Mouse (Mus musculus) frontal cortex, postnatal 25 days (tissue): ENCODE data around the gene Syne3.

Experiments used
- DNase-seq, 2 experiments: peaks; one replicate each; pipeline ENCODE4 v3.0.0; 2022; ENCODE audit warnings: low spot score in 2 of 2

The Syne3 gene

DNA sequence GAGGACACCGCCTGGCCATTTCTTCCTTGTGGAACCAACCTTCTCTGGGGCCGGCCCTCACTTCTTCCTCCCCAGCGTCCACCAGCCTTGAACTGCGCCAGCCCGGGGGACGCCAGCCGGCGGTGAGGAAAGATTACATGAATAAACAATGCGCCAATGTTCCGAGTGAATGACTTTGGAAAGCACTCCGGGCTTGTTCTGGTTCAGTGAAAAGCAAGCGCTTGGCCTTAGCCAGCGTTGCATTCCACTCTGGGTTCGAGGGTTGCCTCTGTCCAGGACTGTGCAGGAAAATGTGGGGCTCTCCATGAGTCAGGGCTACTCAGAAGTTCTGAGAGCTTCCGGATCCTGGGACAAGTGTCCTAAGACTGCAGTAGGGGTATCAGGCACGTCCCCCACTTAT, 113.0 kb downstream of the Syne3 start:
- no peak for DNase-seq

DNA sequence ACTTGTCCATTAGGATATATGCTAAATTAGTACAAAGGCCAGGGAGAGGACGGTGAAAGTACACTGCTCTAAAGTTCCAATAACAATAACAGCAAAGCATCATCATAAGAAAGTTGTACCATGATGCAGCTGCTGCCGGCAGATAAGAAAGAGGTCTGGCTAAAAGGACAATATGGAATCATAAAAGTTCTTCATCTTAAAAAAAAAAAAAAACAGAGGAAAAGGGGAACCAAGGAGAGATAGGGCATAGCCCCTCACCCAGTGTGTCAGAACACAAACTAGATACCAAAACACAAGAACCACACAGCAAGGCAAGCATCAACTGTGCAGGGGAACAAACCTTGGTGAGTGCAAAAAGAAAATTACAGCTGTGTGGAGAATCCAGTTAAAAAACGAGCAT, 117.4 kb downstream of the Syne3 start:
- no peak for DNase-seq

DNA sequence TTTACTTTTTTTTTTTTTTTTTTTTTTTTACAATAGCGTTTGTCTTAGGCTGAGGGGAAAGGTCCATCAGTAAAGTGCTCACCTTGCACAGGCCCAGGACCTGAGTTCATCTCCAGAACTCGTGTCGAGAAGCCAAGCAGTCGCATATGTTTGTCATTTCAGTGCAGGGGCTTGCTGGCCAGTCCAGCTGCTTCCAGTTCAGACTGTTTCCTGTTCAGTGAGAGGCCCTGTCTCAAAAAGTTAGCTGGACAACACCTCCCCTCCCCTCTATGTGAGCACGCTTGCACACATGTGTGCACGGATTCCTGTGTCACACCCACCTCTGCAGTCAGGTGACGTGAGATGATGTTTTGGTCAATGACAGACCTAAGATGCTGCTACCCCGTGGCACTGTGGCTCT, 119.5 kb downstream of the Syne3 start:
- no peak for DNase-seq

DNA sequence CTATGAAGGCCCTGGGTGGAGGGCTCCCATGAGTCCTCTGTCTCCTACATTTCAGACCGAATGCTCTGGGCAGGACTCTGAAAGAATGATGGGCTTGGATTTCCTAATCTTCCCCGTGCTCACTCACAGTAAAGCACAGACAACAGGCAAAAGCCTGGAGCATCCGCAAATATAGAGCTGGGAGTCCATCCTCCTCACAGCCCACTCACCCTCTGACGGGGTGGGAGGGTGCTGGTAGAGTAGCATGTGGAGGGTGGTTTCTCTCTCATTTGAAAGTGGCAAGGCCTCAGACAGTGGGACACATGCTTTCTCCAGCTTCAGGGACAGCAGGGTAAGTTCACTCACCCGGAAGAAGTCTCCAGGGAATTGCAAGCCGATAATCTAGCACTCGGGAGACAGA, 123.5 kb downstream of the Syne3 start:
- DNase-seq: no peak

DNA sequence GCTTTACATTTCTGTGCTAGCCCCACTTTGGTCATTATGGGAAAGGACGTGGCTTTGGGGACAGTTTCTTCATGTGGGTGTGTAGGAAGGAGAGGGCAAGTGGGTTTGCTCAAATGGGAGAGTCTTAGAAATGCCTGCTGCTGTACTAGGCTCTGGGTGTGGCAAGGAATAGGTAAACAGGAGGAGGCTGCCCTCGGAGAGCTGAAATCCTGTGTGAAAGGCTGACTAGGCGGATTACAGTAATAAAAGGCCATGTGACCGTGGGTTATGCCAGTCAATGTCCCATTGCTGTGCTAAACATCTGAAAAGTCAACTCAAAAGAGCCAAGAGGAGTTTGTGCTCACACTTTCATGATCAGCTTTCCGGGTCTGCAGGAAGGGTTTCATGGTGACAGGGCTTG, 127.1 kb downstream of the Syne3 start:
- no peak for DNase-seq

DNA sequence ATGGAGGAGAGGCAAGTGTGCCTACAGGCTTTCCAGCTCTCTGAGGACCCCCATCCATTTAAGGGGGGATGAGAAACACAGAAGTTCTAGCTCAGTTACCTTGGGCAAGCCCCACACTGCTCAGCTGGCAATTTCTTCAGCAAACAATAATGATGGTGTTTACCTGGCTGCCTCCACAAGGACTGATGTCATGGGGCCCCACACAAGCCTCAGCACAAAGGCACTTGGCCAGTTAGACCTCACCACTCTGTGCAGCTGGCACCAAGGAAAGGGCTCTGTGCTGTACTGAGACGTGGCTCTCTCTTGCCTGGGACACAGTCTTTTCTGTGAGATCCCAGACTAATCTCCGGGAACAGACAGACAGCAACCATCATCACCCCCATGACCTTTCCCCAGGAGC, 127.5 kb downstream of the Syne3 start:
- no peak for DNase-seq

DNA sequence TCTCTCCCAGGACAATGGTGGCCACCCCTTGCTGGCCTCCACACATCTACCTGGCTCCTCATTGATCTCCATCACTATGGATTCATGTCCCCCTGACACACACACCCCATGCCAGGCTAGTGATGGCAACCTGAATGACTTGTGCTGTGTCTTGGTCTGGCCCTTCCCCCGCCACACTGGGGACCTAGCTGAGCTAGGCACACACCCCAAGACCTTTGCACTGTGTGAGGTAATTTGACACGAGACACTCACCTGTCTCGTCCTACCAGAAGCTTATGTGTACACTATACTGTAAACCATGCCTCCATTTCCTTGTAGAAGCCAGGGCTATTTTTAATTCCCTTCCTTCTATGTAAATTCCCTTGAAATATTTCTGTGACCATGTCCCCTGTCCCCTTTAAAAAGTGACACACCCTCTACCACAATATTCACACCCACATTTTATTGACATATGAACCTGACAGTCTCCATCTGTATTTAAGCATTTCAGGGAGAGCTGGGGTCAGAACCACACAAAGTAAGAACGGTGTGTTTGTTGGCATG, 128.0 kb downstream of the Syne3 start:
- no peak for DNase-seq

DNA sequence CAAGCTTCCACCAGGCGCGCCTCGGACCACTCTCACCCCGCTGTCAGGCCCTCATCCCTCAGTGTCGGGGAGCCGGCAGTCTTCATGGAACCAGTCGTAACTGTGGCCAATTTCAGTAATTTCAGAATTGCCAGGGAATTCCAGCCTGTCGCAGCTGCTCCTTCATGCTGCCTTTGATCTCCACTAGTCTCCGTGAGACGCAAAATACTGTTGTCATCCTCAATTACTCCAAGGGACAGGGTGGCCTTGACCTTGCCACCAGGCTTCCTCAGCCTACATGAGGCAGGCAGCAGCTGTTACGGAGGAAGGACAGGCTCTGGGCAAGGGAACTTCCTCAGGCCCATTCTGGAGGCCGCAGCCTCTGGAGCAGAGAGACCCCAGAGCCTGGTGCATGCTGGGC, 129.2 kb downstream of the Syne3 start:
- DNase-seq: no peak
